Mouse (Mus musculus) gastrocnemius, adult 18-20 months (tissue): ENCODE results near the gene Ciart. TPM values are rescaled to one million over a fixed set of nuclear protein-coding genes. Genes with fewer than 3 reads are reported as not detected.
"Not testable (repeated sequence)": the region's sequence is repeated elsewhere in the genome, so short reads cannot be mapped to it uniquely, and the experiment has no call there.

Experiments used
- DNase-seq: peaks from one replicate; pipeline ENCODE4 v3.0.0; 2021; ENCODE audit warnings: low spot score
- long read RNA-seq, 2 experiments: library from polyadenylated mRNA; stranded (forward); transcript quantifications; one replicate each; pipeline ENCODE4 v2.0.0; 2021
- total RNA-seq, 2 experiments: library from RNA; stranded (reverse); gene quantifications; 2 replicates each; pipeline ENCODE4 v1.2.3; 2021

The Ciart gene
- 1 to 10 TPM; 3.5 to 6.3 TPM for total RNA-seq
- long read RNA-seq, experiment 1, partial matches to known transcripts: 0 of 4 reads
- long read RNA-seq, experiment 1, other reads (novel, unspliced or antisense): 2 of 4 reads
- long read RNA-seq, experiment 2, partial matches to known transcripts: 0 of 1 reads
- long read RNA-seq, experiment 2, other reads (novel, unspliced or antisense): 1 of 1 reads

DNA sequence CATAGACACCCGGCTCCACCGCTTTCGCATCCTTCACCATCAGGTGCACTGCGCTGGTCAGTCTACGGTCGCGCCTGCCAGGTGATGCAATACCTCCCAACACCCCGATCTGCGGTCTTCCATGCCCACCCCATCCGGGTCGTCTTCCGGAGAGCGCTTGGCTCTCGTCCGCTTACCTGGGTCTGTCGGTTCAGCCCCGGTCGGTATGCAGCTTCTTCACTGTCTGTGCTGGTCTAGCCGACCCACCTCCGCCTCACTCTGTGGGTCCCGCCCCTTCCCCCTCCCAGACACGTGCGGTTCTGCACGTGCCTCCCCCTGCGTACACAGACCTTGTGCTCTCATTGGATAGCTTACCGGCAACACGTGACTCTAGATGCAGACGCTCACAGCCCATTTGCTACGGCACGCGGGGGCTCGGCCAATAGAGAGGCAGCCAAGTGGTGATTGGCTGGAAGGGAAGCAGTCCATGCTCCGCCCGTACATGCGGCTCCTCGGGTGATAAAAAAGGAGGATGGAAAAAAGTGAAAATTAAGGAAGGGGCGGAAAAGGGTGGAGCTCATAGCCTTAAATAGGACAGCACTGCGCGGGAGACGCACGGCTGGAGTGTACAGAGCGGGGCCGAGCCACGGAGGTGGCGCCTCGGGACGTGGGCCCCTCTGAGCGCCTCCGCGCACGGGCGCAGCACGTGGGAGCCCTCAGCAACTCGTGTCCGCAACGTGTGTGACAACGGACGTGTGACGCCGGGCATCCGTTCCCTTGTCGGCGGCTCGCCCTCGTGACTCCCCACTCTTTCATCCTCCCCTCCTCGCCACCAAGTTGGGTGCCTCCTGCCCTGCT lies at the start of gene Ciart:
Gene Ciart (minus strand): TSS at position 273 of the 837 bp plus-strand sequence.
- DNase-seq: peak; percentile 96

GRCm38 (mm10) chr3:95931471-95931870 lies 49.4 kb upstream of the Ciart start:
- DNase-seq: no peak

GRCm38 (mm10) chr3:95930471-95930789 lies 48.4 kb upstream of the Ciart start:
- no peak for DNase-seq

DNA sequence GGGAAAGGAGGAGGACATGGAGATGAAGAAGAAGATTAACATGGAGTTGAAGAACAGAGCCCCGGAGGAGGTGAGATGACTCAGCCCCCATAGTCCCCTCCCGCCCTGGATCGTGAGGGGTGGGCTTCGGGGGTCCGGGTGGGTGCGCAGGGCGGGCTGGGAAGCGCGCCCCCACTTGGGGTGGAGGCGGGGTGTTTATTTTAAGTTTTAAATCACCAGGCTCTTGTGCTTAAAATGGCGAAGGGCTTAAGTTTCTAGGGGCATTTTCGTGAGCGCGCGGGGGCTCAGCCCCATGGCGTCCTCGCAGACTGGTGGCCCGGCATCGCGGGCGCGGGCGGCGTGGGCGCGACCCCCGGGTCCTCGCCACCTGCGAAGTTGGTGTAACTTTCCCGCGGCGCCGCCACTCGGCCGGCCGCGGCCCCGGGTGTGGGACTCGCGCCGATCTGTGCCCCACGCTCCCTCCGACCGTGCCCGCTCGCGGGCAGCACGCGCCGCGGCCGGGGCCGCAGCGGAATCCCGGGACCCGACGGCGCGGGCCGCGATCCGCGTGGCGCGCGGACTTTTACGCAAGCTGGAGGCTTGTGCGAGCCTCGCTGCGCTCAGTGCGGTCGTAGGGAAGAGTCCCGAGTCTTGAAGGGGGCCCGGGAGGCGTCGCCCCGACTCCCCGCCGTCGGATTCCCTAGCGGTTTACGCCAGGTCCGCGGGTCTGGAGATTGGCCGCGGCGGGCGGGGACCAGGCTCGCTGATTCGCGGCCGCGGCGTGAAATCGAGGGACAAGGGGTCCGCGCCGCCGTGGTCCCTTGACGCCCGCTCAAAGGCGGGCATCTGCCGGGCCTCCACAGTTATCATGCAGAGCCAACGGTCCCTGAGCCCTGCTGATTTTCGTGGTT lies 47.8 kb upstream of the Ciart start:
- DNase-seq: peak; percentile 26

- DNase-seq: peak; percentile 99
These were observed 46.8 kb upstream of the Ciart start, which contains the start of gene Anp32e for GRCm38 (mm10) chr3:95928658-95929503. TSS of gene Anp32e (plus strand) at chr3:95929246.

DNA sequence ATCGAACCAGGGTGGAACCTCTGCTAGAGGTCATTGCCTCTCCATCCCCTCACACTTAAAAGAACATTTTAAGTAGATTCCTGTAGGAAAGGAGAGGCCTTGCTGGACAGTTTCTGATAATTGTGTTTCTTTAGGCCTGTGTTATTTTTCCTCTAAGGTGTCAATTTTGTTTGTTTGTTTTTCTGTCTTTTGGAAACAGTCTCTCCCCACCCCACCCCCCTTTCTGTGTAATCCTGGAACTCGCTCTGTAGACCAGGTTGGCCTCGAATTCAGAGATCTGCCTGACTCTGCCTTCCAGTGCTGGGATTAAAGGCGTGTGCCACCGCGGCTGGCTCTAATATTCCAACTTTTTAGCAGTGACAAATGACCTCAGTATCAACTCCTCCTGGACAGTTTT lies 46.2 kb upstream of the Ciart start:
- DNase-seq: no peak

- DNase-seq: no peak
These were observed 43.0 kb upstream of the Ciart start for GRCm38 (mm10) chr3:95925087-95925486.

DNA sequence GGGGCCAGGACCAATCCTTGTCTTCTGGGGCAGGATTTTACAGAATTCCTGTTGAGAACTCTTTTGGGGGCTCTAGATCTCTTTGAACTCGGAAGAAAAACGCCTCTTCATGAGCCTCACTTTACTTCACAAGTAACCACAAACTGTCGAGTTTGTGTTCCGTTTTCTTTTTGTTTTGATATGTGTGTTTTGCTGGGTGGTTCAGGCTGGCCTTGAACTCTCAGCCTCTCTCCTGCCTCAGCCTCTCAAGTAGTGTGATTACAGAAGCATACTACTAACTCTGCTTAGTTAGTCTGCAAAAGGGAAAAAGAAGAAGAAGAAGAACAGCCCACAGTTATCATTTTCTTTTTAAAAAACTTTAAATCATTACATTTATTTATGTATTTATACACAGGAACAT lies 42.1 kb upstream of the Ciart start:
- no peak for DNase-seq

- not testable (repeated sequence) for DNase-seq
These were observed 41.4 kb upstream of the Ciart start for GRCm38 (mm10) chr3:95923429-95923828.

DNA sequence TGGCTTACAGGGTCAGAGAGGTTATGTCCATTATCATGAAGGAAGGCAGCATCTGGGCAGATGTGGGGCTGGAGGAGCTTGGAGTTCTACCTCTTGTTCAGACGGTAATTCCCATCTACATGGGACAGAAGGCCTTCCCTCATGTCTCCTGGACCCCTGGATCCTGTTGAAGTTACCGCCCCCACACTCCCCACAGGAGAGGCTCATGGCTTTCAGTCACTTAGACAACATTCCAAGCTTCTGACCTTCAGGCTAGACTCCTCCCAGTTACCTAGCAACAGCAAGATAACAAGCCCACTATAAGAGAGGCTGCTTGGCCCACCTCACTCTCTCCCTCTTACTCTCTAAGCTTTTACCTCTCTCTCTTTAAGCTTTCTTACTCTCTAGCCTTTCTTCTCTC lies 38.5 kb upstream of the Ciart start:
- DNase-seq: not testable (repeated sequence)

- no peak for DNase-seq
These were observed 34.7 kb upstream of the Ciart start for GRCm38 (mm10) chr3:95916760-95917159.

DNA sequence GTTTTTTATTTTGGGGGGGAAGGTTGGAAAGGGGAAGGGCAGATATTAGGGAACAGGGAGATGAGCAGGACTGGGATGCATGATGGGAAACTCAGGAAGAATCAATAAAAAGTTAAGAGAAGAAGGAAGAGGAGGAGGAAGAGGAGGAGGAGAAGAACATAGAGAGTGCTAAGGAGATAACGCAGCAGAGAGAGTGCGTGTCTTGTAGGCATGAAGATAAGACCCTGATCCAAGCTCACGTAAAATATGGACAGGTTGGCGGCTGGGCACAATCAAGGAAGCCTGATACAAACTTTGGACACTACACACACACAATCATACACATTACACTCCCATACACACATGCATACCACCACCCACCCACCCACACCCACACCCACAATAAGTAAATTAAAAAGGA lies 32.7 kb upstream of the Ciart start:
- no peak for DNase-seq

GRCm38 (mm10) chr3:95907613-95908012 lies 25.6 kb upstream of the Ciart start:
- DNase-seq: no peak

DNA sequence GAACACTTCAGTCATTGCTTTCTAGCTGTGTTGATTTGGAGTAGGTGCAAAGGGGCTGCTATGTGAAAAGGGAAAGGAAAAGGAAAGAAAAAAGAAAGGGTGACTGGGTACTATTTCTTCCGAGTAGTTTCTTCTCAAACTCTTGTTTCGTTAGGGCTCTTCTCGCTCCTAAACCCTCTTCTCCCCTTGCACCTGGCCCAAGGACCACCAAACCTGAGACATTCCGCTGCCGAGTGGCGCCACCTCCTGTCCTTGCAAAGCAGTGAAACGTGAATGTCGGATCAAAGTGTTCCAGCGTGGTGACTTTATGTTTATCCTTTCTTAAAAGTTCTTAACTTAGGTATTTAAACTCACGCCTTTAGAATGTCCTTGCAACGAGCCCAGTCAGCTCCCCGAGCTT lies 24.8 kb upstream of the Ciart start:
- no peak for DNase-seq

- peak; percentile 61 for DNase-seq
These were observed 24.0 kb upstream of the Ciart start for GRCm38 (mm10) chr3:95905940-95906492.

DNA sequence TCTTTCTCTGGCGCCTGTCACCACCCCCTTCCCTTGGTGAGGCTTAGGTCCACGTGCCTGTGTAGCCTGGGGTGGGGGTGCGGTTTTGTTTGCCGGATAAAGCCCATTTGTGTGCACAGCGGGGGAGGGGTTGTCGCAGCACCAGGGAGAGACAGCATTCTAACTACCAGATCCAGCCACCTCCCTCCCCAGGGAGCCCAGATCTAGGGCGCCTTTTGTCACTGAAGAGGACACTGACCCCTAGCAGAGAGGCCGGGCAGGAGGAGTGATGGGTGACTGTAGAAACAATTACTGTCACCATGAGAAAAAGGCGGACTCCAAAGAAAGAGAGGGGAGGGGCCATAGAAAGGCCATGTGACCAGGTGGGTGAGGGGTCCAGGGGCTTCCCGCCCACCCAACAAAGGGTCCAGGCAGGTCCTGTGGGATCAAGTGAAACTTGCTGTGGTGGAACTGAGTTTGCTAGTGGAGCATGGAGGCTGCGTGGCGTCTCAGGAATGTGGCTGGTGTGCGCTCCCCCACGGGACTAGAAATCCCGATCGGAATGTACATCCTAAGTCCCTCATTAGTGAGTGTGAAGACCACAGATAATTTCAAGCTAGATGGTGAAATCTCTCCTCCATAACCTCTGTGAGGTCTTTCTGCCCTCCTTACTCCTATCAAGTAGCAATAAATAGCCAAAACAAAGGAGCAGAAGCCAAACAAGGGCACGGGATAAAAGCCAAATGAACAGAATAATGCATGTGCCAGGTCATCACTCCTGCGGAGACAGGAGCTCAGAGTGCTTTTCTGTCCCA lies 23.3 kb upstream of the Ciart start:
- DNase-seq: no peak

DNA sequence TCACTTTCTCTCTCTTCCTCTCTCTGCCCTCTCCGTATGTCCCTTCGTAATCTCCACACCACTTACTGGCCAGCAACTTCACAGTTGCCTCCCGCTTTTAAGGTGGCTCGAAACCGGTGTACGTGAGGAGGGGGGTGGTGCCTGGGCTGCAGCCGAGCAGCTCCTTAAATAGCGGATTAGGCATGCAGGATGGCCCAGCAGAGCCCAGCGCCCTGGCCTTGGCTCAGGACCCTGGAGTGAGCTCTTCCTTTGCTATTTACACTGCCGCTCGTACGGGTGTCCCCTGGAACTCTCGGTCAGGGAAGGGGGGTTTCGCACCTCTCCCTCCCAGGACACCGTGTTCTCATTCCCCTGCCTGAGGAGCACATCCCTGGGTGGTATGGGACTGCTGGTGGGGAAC lies 22.5 kb upstream of the Ciart start, which contains the start of gene Car14:
Gene Car14 (minus strand): TSS at position 124 of the 400 bp plus-strand sequence.
- peak; percentile 67 for DNase-seq

- DNase-seq: no peak
These were observed 21.9 kb upstream of the Ciart start for GRCm38 (mm10) chr3:95903753-95904502.

DNA sequence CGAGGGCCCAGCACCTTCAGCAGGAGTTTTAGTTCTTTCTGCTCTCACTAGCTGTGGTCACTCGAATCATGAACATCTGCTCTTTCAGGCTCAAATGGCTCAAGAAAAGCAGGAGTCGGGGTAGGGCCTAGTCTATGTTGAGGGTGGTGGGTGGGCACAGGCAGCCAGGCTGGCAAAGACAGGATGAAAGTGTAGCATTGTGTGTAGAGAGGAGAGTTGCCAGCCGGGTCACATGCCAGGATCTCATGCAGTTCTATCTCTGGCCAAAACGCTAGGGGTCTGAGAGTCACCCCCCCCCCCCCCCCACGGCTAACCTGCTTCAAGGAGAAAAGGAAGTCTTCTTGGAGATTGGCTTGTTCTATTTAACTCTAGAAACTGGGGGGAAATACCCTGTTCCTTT lies 20.6 kb upstream of the Ciart start:
- no peak for DNase-seq

- DNase-seq: peak; percentile 36
These were observed 20.2 kb upstream of the Ciart start for GRCm38 (mm10) chr3:95902373-95902625.
